Mouse (Mus musculus): Measurements from ENCODE around the gene Gdpd1. TPM values are rescaled to one million over a fixed set of nuclear protein-coding genes. Genes with fewer than 3 reads are reported as not detected.
"Not testable (repeated sequence)": the region's sequence is repeated elsewhere in the genome, so short reads cannot be mapped to it uniquely, and the experiment has no call there.

Gene Gdpd1
- 1 to 10 TPM; 7.8 to 9.6 TPM for total RNA-seq (2021)
- long read RNA-seq, experiment 1, transcript Gdpd1-201 (10 exons, 2,336 nt) = major isoform, 14 of 14 reads
- long read RNA-seq, experiment 1, partial matches to known transcripts = 0 of 14 reads
- long read RNA-seq, experiment 1, other reads (novel, unspliced or antisense) = 0 of 14 reads
- long read RNA-seq, experiment 2, transcript Gdpd1-201 (10 exons, 2,336 nt) = major isoform, 24 of 30 reads
- long read RNA-seq, experiment 2, partial matches to known transcripts = 1 of 30 reads
- long read RNA-seq, experiment 2, other reads (novel, unspliced or antisense) = 5 of 30 reads

DNA sequence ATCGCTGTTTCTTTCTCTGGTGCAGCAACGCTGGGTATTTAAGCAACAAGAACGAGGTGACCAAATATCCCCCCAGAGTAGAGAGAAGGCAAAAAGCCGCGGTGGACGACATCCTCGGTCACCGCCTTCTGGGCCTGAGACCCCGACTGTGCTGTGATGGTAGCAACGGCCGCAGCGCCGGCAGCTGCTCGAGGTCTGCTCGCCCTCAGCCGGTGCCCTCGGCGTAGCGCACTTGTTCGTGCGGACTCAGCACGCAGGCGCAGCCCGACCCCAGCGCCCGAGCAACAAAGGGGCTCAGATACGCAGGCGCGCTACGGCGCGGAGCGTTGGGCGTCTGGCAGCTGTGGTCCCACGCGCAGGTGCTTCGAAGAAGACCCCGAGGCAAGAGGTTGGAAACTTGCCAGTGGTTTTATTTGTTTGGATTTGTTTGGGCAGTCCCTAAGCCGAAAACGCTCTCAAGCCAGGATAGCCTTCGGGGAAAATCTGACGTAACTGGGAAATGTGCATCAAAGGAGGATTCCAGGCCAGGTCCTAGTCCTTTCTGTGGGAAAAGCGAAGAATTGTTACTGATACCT is at the start of gene Gdpd1:
Gene Gdpd1, minus strand, starts transcription at position 197 of the 575 bp plus-strand sequence.
- peak; percentile 73 for DNase-seq (ENCODE audit: low spot score in 2 of 2)

DNA sequence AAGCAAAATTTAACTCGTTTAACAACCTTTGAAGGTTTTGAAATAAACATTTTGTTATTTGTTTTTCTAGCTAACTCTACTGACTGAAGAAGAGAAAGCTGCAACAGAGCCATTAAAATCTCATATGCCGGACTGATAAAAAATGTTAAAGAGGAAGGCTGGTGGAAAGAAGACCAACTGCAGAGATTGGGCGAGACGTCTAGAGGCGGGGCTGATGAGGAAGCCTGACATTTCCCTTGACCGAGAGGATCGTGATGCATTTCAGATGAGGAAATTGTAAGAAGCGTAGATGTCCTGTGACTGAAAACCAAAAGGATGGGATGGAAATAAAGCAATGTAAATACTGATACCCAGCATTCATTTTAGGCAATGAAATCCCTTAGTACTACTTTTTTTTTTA is 48.0 kb upstream of the Gdpd1 start:
- no peak for DNase-seq (ENCODE audit: low spot score in 2 of 2)

DNA sequence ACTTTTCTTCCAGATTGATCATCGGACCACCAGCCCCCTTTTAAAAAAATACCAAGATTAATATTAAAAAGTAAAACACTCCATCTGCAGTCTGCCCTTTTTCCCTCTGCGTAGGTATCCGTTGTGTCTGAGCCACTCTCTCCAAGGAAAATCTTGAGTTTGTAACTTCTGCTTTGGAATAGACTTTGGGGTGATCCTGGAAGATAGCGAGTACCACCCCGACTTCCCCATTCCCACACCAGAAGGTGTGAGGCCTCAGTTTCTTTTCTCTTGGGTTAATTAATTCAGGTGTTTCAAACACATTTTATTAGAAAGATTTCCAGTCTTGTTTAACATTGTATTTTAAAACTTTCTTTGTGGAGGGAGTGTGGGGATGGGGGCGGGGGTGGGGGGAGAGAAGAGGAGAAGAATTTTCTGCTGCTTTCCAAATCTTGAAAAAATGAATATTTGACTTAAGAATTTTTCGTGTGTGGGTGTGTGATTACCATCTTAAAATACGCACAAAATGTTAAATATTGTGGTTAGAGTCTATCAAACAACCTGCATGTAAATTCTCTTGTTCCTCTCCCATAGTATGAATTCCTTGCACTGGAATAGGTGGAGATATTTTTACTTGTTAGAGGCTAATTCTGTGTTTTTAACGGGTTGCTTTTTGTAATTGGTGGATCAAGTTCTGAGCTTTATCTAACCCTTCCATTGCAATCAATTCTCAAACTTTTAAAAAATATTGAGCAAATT is 36.5 kb upstream of the Gdpd1 start:
- no peak for DNase-seq (ENCODE audit: low spot score in 2 of 2)

DNA sequence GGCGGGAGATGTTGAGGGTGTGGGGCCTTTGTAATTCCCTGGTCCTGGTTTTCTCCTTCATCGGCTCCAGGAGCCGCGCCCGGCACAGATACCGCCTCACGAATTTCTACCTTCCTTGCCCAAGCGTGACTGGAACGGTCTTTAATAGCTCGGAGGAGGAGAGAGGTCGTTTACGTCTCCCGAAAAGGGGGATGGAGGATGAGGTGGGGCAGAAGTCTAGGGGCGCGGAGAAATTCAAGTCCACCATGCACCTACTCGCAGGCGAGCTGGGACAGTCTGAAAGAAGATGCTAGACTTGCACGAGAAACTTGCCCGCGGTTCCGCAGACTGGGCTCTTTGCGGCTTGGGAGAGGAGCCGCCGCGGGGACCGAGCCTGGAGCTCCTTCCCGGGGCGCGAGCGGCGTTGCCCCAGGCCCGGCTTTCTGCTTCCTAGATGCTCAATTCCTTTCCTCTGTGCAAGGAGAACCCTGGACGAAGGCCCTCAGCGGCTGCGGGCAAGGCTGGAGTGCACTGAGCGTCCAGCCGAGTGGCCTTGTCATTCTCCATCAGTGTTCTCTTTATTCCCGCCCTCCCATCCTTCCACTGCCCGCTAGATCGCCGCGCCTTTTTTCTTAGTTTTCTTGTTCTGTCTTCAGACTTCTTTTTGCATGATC is 35.8 kb upstream of the Gdpd1 start:
- no peak for DNase-seq (ENCODE audit: low spot score in 2 of 2)

GRCm38 (mm10) chr11:87108755-87109518 is 35.1 kb upstream of the Gdpd1 start, which contains the start of gene Ska2:
Gene Ska2, plus strand, starts transcription at chr11:87109234.
- peak; percentile 91 to 94 for DNase-seq (ENCODE audit: low spot score in 2 of 2)

DNA sequence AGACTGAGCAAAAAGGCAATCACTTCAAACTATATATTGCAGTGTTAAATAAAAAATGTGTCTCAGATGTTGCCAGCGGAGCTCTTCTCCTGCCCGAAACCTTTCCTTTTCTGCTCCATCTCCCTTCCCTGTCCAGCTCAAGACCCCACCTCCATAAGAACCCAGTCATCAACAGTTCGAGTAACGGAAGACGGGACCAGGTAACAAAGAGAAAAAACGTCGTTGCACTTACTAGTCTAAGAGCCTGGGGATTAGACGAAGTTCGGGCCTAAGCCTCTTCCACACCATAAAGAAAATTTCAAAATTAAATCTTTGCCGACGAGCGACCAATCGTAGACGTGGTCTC is 34.5 kb upstream of the Gdpd1 start, which contains the start of gene Prr11:
Gene Prr11, minus strand, starts transcription at position 300 of the 346 bp plus-strand sequence.
- DNase-seq (ENCODE audit: low spot score in 2 of 2) = no peak

DNA sequence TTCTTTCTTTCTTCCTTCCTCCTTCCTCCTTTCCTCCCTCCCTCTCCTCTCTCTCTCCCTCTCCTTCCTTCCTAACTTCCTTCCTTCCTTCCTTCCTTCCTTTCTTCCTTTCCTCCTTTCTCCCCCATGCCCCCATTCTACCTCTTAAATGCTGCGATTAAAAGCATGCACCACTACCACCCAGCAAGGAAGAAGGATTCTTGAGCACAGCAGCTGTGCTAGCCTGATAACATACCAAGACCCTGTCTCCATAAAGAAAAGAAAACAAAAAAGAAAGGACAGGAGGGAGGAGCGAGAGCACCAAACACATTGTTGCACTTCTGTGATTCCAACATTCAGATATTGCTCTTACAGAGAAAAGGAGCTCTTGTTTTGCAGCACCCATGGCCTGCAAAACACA is 13.3 kb upstream of the Gdpd1 start:
- DNase-seq (ENCODE audit: low spot score in 2 of 2) = no peak

GRCm38 (mm10) chr11:87086290-87086984 is 12.6 kb upstream of the Gdpd1 start, which contains the start of gene Smg8:
Gene Smg8, minus strand, starts transcription at chr11:87086774.
- peak; percentile 57 to 67 for DNase-seq (ENCODE audit: low spot score in 2 of 2)

DNA sequence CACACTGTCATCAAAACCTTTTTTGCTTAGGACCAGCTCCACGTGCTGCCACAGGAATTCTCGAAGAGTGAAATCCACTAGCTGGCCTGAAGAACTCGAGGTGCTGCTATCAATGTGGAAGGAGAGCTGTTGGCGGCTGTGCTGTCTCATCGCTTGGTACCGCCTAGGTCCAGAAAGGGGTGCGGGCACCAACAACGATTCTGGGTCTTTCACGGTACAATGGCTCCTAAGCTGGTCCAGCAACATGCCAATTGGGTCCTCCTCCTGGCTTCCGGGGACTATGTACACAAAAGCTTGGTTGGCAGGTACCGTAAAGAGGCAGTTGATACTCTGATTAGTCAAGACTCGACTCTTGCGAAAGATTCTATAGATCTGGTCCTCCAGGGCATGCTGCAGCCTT is 11.6 kb upstream of the Gdpd1 start:
- no peak for DNase-seq (ENCODE audit: low spot score in 2 of 2)

- DNase-seq (ENCODE audit: low spot score in 2 of 2) = no peak
These were observed 9.8 kb upstream of the Gdpd1 start for GRCm38 (mm10) chr11:87083712-87084111.

GRCm38 (mm10) chr11:87073343-87073865 is 458 bp downstream of the Gdpd1 start:
- DNase-seq (ENCODE audit: low spot score in 2 of 2) = peak; percentile 6 to 44

DNA sequence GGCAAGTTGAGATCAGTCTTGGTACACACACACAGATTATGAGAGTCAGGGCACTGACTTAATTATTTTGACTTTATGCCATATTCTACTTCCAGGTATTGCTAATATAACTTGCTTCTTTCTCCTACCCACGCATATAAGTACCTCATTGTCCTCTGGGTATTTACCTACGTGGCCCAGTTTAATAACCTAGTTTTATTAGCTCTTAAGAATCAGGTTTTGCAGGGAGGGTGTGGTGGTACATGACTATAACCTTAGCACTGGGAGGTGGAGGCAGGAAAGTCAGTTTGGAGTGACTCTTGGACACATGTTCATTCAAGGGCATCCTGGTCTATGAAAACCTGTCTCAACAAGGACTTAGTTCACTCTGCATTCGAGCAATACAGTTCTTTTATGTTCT is 11.8 kb downstream of the Gdpd1 start:
- DNase-seq (ENCODE audit: low spot score in 2 of 2) = no peak

- DNase-seq (ENCODE audit: low spot score in 2 of 2) = no peak
These were observed 13.5 kb downstream of the Gdpd1 start for GRCm38 (mm10) chr11:87060410-87060809.

DNA sequence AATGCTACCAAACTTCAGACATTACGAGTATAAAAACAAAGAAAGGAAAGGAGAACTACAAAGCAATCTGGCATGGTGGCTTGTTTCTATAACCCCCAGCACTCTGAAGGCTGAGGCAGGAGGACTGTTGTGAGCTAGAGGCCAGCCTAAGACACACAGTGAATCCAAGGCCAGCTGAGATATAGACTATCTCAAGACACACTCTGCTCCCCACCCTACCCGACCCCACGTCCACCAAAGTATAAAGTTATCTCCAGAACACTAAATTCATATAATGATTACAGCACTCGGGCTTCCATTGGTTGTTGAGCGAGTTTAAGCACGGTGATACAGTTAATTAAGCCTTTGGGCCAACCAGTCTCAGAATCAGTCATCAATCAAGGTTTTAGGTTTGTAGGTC is 17.6 kb downstream of the Gdpd1 start:
- no peak for DNase-seq (ENCODE audit: low spot score in 2 of 2)

- DNase-seq (ENCODE audit: low spot score in 2 of 2) = not testable (repeated sequence)
These were observed 25.0 kb downstream of the Gdpd1 start for GRCm38 (mm10) chr11:87048900-87049299.

- no peak for DNase-seq (ENCODE audit: low spot score in 2 of 2)
These were observed 26.9 kb downstream of the Gdpd1 start for GRCm38 (mm10) chr11:87046968-87047367.

DNA sequence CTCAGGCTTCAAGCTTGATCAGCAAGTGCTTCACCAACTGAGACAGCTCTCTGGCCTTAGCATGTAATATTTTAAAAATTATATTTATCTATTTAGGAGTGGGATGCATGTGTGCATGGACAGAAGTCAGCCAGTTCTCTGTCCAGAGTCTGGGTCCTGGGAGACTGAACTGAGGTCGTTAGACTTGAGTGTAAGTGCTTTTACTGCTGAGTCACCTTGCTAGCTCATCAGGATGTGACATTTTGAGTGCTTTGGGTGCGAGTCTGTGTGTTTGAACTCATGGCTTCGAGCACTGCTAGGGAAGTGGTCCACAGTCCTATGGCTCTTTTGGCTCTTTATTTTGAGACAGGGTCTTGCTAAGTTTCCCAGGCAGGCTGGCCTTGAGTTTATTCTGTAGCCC is 30.8 kb downstream of the Gdpd1 start:
- DNase-seq (ENCODE audit: low spot score in 2 of 2) = no peak

DNA sequence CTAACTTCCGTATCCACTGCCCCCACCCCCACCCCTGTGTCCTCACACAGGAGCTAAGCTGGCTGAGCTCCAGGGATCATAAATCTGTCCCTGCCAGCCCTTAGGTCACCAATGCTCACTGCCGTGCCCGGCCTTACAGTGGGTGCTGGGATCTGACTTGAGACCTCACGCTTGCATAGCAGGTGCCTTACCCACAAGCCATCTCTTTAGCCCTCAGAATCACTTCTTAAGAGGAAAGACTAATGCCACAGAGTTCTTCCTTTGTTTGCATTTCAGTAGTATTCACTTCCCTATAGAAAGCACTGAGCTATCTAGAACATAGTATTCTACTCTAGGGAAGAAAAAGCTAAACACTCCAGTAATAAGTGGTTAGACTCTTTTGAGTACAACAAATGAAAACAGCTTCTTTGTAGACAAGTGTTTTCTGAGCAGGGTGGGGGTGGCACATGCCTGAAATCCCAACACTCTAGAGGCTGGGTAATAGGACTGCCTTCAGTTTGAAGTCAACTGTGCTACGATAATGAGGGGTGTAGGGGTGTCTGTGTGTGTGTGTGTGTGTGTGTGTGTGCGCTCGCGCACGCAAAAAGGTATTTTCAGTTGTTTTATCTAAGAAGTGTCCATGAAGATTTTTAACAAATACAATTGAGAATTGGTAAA is 34.4 kb downstream of the Gdpd1 start:
- DNase-seq (ENCODE audit: low spot score in 2 of 2) = peak in 1 of 2 experiments; percentile 10

DNA sequence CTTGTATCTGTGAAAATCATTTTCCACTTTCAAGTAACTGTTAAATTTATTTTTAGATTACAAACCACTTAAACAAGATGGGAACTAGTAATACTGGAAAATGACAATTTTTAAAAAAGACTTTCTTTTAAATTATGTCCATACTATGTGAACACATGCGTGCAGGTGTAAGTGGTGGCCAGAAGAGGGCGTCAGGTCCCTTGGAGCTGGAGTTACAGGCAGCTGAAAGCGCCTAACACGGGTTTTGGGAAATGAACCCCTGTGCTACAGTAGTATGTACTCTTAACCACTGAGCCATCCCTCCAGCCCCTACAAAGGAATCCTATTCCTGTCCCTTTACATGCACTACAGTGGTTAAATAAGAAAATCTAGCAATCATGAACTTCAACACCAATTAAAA is 37.7 kb downstream of the Gdpd1 start:
- no peak for DNase-seq (ENCODE audit: low spot score in 2 of 2)
